Mouse (Mus musculus) fat pad, adult 2 months (tissue): ENCODE data around the gene Thap11.

Source experiments
- DNase-seq: peaks from one replicate; pipeline ENCODE4 v3.0.0-alpha.2; 2011; ENCODE audit warnings: low read depth, low spot score; ENCODE audit errors: extremely low read depth

The Thap11 gene

GRCm38 (mm10) chr8:105851651-105852143 lies 3.2 kb upstream of the Thap11 start:
- DNase-seq, result no peak

- DNase-seq, result no peak
Measured at GRCm38 (mm10) chr8:105852146-105852729, 2.7 kb upstream of the Thap11 start.

- no peak for DNase-seq
Measured at GRCm38 (mm10) chr8:105853178-105853577, 1.8 kb upstream of the Thap11 start, which contains the start of gene Cenpt. TSS of gene Cenpt (minus strand) at chr8:105853278.

DNA sequence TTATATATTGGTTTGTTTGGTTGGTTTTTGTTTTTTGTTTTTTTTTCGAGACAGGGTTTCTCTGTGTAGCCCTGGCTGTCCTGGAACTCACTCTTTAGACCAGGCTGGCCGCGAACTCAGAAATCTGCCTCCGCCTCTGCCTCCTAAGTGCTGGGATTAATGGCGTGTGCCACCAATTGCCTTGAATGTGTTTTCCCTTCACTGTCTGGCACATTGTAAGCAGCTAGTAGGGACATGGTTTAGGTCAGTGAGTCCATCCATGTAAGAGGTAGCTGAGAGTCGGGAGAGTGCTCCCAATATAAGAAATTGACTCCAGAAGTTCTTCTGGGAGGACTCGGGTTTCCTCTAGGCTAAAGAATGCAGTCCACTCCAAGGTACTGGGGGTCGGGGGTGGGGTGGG lies 629 bp upstream of the Thap11 start:
- DNase-seq, result no peak

- no peak for DNase-seq
Measured at GRCm38 (mm10) chr8:105855248-105856167, 576 bp downstream of the Thap11 start.

DNA sequence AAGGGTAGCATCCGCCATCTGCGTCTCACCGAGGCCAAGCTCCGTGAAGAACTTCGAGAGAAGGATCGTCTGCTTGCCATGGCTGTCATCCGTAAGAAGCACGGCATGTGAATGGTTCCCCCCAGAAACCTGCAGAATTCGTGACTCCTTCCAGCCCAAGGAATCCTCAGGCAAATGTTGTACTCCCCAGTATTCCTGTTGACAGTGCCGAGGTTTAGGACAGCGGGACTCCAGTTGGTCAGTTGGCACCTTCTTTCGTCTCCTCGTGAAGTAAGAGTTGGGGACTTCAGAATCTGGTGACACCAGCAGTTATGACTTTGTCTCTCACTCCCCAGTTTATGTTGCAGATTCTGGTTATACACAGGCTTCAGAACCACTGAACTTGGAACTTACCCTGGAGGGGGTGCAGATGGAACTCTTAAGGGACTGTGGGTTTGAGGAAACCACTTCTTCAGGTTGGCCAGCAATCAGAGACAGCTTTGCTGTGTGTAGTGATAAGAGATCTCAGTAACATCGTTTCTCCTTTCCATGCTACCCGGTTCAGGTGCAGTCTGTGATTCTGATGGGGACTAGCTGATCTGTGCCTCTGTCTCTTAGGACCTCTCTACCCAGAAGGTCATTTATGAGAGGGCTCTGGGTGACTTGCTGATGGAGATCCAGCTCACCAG lies 1.4 kb downstream of the Thap11 start:
- DNase-seq, result no peak

DNA sequence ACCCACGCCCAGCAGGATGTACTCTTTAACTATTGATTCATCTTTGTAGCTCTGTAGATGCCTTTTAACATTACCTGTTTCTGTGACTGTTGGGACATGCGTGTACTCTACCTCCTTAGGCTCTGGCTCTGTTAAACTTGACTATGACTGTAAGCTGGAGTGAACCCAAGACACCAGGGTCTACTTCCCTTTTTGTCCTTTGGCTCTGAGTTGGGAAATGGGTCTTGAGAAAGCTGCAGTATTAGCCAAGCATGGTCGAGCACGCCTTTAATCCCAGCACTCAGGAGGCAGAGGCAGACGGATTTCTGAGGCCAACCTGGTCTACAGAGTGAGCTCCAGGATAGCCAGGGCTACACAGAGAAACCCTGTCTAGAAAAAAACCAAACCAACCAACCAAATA lies 3.6 kb downstream of the Thap11 start:
- peak; percentile 71 for DNase-seq

DNA sequence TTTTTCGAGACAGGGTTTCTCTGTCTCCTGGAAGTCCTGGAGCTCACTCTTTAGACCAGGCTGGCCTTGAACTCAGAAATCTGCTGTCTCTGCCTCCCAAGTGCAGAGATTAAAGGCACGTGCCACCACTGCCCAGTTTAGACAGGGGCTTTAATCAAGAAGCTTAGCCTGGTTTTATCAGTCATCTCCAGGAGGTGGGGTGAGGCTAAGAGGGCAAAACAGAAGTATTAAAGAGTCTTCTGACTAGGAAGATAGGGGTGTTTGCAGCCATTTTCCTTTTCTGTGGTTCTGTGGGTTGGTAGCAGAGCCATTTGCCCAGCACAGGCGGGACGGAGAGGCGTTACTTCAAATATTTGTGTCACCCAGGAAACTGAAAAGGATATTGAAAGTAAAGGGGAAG lies 4.4 kb downstream of the Thap11 start:
- DNase-seq, result no peak

GRCm38 (mm10) chr8:105860143-105860981 lies 5.4 kb downstream of the Thap11 start, which contains the start of gene Nutf2:
TSS of gene Nutf2 (plus strand) at chr8:105860580.
- peak; percentile 79 for DNase-seq

GRCm38 (mm10) chr8:105861951-105862350 lies 7.0 kb downstream of the Thap11 start:
- DNase-seq, result no peak

DNA sequence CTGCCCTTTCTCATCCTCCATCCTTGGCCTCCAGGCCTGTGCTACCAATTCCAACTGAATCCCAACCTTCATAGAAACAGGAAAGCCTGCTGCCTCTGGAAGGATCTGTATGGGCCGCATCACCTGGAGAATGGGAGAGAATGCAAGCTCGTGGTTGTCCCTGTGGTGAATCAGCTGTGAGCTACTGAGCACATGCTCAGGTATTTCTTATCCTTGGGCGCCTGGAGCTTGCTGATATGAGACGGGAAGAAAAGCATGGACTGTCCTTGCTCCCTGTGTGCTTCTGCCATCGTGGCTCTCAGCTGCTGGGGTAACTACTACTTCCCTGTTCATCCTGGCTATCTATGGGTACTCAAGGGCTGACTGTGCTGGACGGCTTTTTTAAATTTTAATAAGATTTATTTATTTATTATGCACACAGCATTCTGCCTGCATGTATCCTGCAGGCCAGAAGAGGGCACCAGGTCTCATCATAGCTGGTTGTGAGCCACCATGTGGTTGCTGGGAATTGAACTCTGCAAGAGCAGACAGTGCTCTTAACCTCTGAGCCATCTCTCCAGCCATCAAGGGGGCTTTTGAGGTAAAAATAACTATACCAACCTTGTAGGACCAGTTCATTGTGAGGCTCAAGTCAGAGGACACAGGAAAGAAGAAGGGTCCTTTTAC lies 11.6 kb downstream of the Thap11 start:
- DNase-seq, result no peak

GRCm38 (mm10) chr8:105874301-105874700 lies 19.4 kb downstream of the Thap11 start:
- DNase-seq, result no peak

- DNase-seq, result no peak
Measured at GRCm38 (mm10) chr8:105880754-105881520, 26.0 kb downstream of the Thap11 start, which contains the start of gene Edc4. TSS of gene Edc4 (plus strand) at chr8:105880881.

- DNase-seq, result no peak
Measured at GRCm38 (mm10) chr8:105889756-105890465, 35.0 kb downstream of the Thap11 start.

DNA sequence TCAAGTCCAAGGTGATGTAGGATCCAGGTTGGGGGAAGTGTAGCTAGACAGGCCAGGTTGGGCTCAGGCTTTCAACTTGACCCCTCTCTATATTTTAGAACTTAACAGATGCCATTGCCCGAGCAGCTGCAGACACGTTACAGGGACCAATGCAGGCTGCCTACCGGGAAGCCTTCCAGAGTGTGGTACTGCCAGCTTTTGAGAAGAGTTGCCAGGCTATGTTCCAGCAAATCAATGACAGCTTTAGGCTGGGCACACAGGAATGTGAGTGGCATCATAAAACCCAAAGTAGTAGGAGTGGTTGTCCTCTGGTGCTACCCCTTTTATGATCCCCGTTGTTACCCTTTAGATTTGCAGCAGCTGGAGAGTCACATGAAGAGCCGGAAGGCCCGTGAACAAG lies 35.9 kb downstream of the Thap11 start:
- no peak for DNase-seq

- no peak for DNase-seq
Measured at GRCm38 (mm10) chr8:105892432-105892831, 37.5 kb downstream of the Thap11 start.

GRCm38 (mm10) chr8:105893339-105893738 lies 38.4 kb downstream of the Thap11 start, which contains the start of gene Nrn1l:
TSS of gene Nrn1l (plus strand) at chr8:105893567.
- DNase-seq, result no peak

- DNase-seq, result no peak
Measured at GRCm38 (mm10) chr8:105897801-105898480, 43.0 kb downstream of the Thap11 start.
